Mouse (Mus musculus) adrenal gland, adult 8-10 months (tissue): Measurements from ENCODE around the gene Hoxb4. TPM values are rescaled to one million over a fixed set of nuclear protein-coding genes. Genes with fewer than 3 reads are reported as not detected.

Experiments
- DNase-seq: peaks from one replicate; pipeline ENCODE4 v3.0.0; 2022
- total RNA-seq, 4 experiments: library from RNA; stranded (reverse); gene quantifications; 2 replicates each; pipeline ENCODE4 v1.2.4; 2022

Gene Hoxb4
- total RNA-seq, 4 experiments from 2014 or later, result 19.9 to 45.3 (median 27.0) TPM

GRCm38 (mm10) chr11:96298895-96299667 lies 19.0 kb upstream of the Hoxb4 start:
- DNase-seq, result peak; percentile 85

- no peak for DNase-seq
Observed at GRCm38 (mm10) chr11:96299781-96300180, 18.3 kb upstream of the Hoxb4 start.

GRCm38 (mm10) chr11:96300354-96301063 lies 17.6 kb upstream of the Hoxb4 start:
- peak; percentile 50 for DNase-seq

- no peak for DNase-seq
Observed at GRCm38 (mm10) chr11:96301064-96301431, 17.0 kb upstream of the Hoxb4 start.

- peak; percentile 92 for DNase-seq
Observed at GRCm38 (mm10) chr11:96301837-96302236, 16.2 kb upstream of the Hoxb4 start.

- DNase-seq, result no peak
Observed at GRCm38 (mm10) chr11:96302381-96303150, 15.5 kb upstream of the Hoxb4 start.

- DNase-seq, result peak; percentile 89
Observed at GRCm38 (mm10) chr11:96303151-96304099, 14.6 kb upstream of the Hoxb4 start, which contains the start of gene Hoxb5. Gene Hoxb5, plus strand, starts transcription at chr11:96303336.

GRCm38 (mm10) chr11:96304381-96305195 lies 13.5 kb upstream of the Hoxb4 start:
- no peak for DNase-seq

GRCm38 (mm10) chr11:96305505-96306182 lies 12.4 kb upstream of the Hoxb4 start:
- DNase-seq, result no peak

GRCm38 (mm10) chr11:96306183-96306907 lies 11.7 kb upstream of the Hoxb4 start:
- DNase-seq, result no peak

GRCm38 (mm10) chr11:96306908-96307269 lies 11.2 kb upstream of the Hoxb4 start:
- no peak for DNase-seq

- no peak for DNase-seq
Observed at GRCm38 (mm10) chr11:96308763-96309162, 9.3 kb upstream of the Hoxb4 start.

GRCm38 (mm10) chr11:96309288-96309687 lies 8.8 kb upstream of the Hoxb4 start:
- DNase-seq, result no peak

- no peak for DNase-seq
Observed at GRCm38 (mm10) chr11:96310183-96310938, 7.7 kb upstream of the Hoxb4 start.

GRCm38 (mm10) chr11:96311097-96311496 lies 7.0 kb upstream of the Hoxb4 start:
- DNase-seq, result no peak

GRCm38 (mm10) chr11:96311520-96312417 lies 6.3 kb upstream of the Hoxb4 start:
- no peak for DNase-seq

- no peak for DNase-seq
Observed at GRCm38 (mm10) chr11:96313134-96313533, 4.9 kb upstream of the Hoxb4 start.
